In the genomic region with DNA sequence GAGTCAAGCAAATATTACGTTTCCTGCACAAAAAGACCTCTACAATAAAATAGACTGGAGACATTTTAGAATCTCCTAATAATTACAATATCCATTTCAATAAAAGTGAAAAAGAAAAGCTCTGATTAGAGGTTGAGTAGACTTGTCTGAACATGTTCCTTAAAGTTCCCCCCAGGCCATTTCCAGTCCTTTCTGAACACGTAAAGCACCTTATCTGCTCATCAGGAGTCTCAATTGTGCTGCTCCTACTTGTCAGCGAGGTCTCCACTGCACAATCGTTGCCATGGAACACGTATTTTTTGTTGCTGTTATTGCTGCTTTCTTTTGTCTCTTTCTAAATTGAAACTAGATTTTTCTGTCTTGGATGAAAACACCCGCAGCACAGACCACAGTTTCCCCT, we compare ENCODE assay signal across 37 mouse cellular contexts. TPM values are rescaled to one million over a fixed set of nuclear protein-coding genes. Genes with fewer than 3 reads are reported as not detected.
DNase-seq lines count a peak whose midpoint lies in the region; ATAC-seq and TF ChIP-seq lines count a peak whose summit lies in the region.
"Had no signal": no experiment of that assay in that cellular context is flagged by ENCODE, and none has a peak within 500 bp of the region (broad histone marks: within the 10 kb centered on the region; RNA-seq: fewer than 3 reads in every experiment).

No protein-coding gene starts in this region.

- H3K4me2 ChIP-seq in forebrain, postnatal 0 days (ENCODE audit: low read depth), result no peak overlapping the region
- no peak overlapping the region for H3K4me2 ChIP-seq in forebrain, embryonic 16.5 days (ENCODE audit: low read length)
- H3K4me2 ChIP-seq in midbrain, embryonic 11.5 days, result no peak overlapping the region
- H3K4me2 ChIP-seq in midbrain, embryonic 15.5 days, result no peak overlapping the region
- H3K4me2 ChIP-seq in myocyte (ENCODE audit: low read depth), result peak overlapping the region; percentile 39
- no peak overlapping the region for H3K4me2 ChIP-seq in hindbrain, embryonic 13.5 days
- H3K4me2 ChIP-seq: embryonic facial prominence, embryonic 12.5 days; forebrain, embryonic 15.5 days; heart, embryonic 15.5 days; hindbrain, embryonic 12.5 days; limb, embryonic 12.5 days; liver, embryonic 11.5 days; lung, embryonic 15.5 days had no signal

- DNase-seq in forebrain, postnatal 0 days, result no peak
- peak; percentile 28 for DNase-seq in midbrain, embryonic 11.5 days (ENCODE audit: low spot score, missing footprints)
- peak; percentile 12 for DNase-seq in ZHBTc4 (ENCODE audit: low read depth, low spot score)
- no peak for DNase-seq in adrenal gland, adult 18-20 months (ENCODE audit: low spot score in 2 of 2)
- DNase-seq: adrenal gland, adult 2 months; adrenal gland, postnatal 36 days; cerebellum, adult 18-20 months; cerebellum, postnatal 10 days; gastrocnemius, postnatal 14 days; kidney, adult 8-10 months; kidney, postnatal 4 days; layer of hippocampus, adult 9-11 months; midbrain, embryonic 14.5 days; thymus, postnatal 4 days had no signal

- no peak overlapping the region; the same call in 1 of the 2 replicates for H3K27ac ChIP-seq in forebrain, postnatal 0 days (ENCODE audit: low read depth, low read length)
- no peak overlapping the region for H3K27ac ChIP-seq in forebrain, embryonic 16.5 days (ENCODE audit: low read length)
- no peak overlapping the region for H3K27ac ChIP-seq in midbrain, embryonic 11.5 days (ENCODE audit: low read depth, low read length)
- H3K27ac ChIP-seq in midbrain, embryonic 15.5 days, result no peak overlapping the region
- no peak overlapping the region for H3K27ac ChIP-seq in hindbrain, embryonic 13.5 days
- H3K27ac ChIP-seq: embryonic facial prominence, embryonic 12.5 days; forebrain, embryonic 15.5 days; heart, embryonic 10.5 days; heart, embryonic 15.5 days; hindbrain, embryonic 12.5 days; kidney, postnatal 0 days; limb, embryonic 12.5 days; lung, embryonic 15.5 days had no signal

- H3K79me2 ChIP-seq in myocyte (ENCODE audit: control insufficient read depth, insufficient read depth), result no peaks in the 10 kb centered on the region

- no peaks in the 10 kb centered on the region for H3K27me3 ChIP-seq in forebrain, postnatal 0 days (ENCODE audit: insufficient read depth, low read length)
- H3K27me3 ChIP-seq in forebrain, embryonic 16.5 days (replicated peaks; ENCODE audit: control insufficient read depth, insufficient read depth, low read length), result no peaks in the 10 kb centered on the region
- H3K27me3 ChIP-seq in midbrain, embryonic 11.5 days (ENCODE audit: control insufficient read depth, insufficient read depth, low read length), result no peaks in the 10 kb centered on the region
- H3K27me3 ChIP-seq in midbrain, embryonic 15.5 days (replicated peaks), result no peaks in the 10 kb centered on the region
- no peaks in the 10 kb centered on the region for H3K27me3 ChIP-seq in myocyte (ENCODE audit: control insufficient read depth, insufficient read depth, insufficient read length)
- H3K27me3 ChIP-seq in hindbrain, embryonic 13.5 days, result no peaks in the 10 kb centered on the region
- H3K27me3 ChIP-seq: embryonic facial prominence, embryonic 12.5 days; forebrain, embryonic 15.5 days; heart, embryonic 15.5 days; hindbrain, embryonic 12.5 days; limb, embryonic 12.5 days; lung, embryonic 15.5 days had no signal

- H3K9me3 ChIP-seq in forebrain, postnatal 0 days (ENCODE audit: low read length), result no peaks in the 10 kb centered on the region
- H3K9me3 ChIP-seq in forebrain, embryonic 16.5 days (ENCODE audit: control insufficient read depth, low read length), result no peaks in the 10 kb centered on the region
- H3K9me3 ChIP-seq in midbrain, embryonic 11.5 days (ENCODE audit: control insufficient read depth, low read length), result no peaks in the 10 kb centered on the region
- H3K9me3 ChIP-seq in midbrain, embryonic 15.5 days, result no peaks in the 10 kb centered on the region
- no peaks in the 10 kb centered on the region for H3K9me3 ChIP-seq in hindbrain, embryonic 13.5 days
- H3K9me3 ChIP-seq: embryonic facial prominence, embryonic 12.5 days; forebrain, embryonic 15.5 days; heart, embryonic 10.5 days; heart, embryonic 15.5 days; hindbrain, embryonic 12.5 days; limb, embryonic 12.5 days; lung, embryonic 15.5 days had no signal

- H3K4me3 ChIP-seq in forebrain, postnatal 0 days (ENCODE audit: low read depth, low read length), result no peak overlapping the region
- no peak overlapping the region for H3K4me3 ChIP-seq in forebrain, embryonic 16.5 days (replicated peaks; ENCODE audit: low read length)
- H3K4me3 ChIP-seq in midbrain, embryonic 11.5 days (ENCODE audit: low read depth, low read length), result no peak overlapping the region
- no peak overlapping the region for H3K4me3 ChIP-seq in midbrain, embryonic 15.5 days
- no peak overlapping the region for H3K4me3 ChIP-seq in myocyte
- no peak overlapping the region for H3K4me3 ChIP-seq in hindbrain, embryonic 13.5 days
- H3K4me3 ChIP-seq: embryonic facial prominence, embryonic 12.5 days; forebrain, embryonic 15.5 days; heart, embryonic 10.5 days; heart, embryonic 15.5 days; hindbrain, embryonic 12.5 days; limb, embryonic 12.5 days; lung, embryonic 15.5 days had no signal

- no peak overlapping the region for H3K9ac ChIP-seq in forebrain, postnatal 0 days
- no peak overlapping the region for H3K9ac ChIP-seq in forebrain, embryonic 16.5 days (replicated peaks; ENCODE audit: low read depth, low read length)
- no peak overlapping the region for H3K9ac ChIP-seq in midbrain, embryonic 11.5 days (ENCODE audit: low read length)
- no peak overlapping the region for H3K9ac ChIP-seq in midbrain, embryonic 15.5 days
- H3K9ac ChIP-seq in hindbrain, embryonic 13.5 days, result no peak overlapping the region
- H3K9ac ChIP-seq: embryonic facial prominence, embryonic 12.5 days; forebrain, embryonic 15.5 days; heart, embryonic 15.5 days; hindbrain, embryonic 12.5 days; limb, embryonic 12.5 days; lung, embryonic 15.5 days had no signal

- no peak for TF ChIP-seq POLR2A in myocyte (IDR thresholded peaks at IDR 0.05; ENCODE audit: insufficient read length, low read depth)

- no peaks in the 10 kb centered on the region for H3K36me3 ChIP-seq in forebrain, postnatal 0 days (ENCODE audit: insufficient read depth)
- no peaks in the 10 kb centered on the region for H3K36me3 ChIP-seq in forebrain, embryonic 16.5 days (ENCODE audit: control insufficient read depth, insufficient read depth)
- H3K36me3 ChIP-seq in midbrain, embryonic 11.5 days (ENCODE audit: control insufficient read depth, insufficient read depth, low read length), result no peaks in the 10 kb centered on the region
- no peaks in the 10 kb centered on the region for H3K36me3 ChIP-seq in midbrain, embryonic 15.5 days (replicated peaks)
- no peaks in the 10 kb centered on the region for H3K36me3 ChIP-seq in myocyte (ENCODE audit: control insufficient read depth, insufficient read depth)
- no peaks in the 10 kb centered on the region for H3K36me3 ChIP-seq in hindbrain, embryonic 13.5 days
- H3K36me3 ChIP-seq: embryonic facial prominence, embryonic 12.5 days; forebrain, embryonic 15.5 days; heart, embryonic 10.5 days; heart, embryonic 15.5 days; hindbrain, embryonic 12.5 days; limb, embryonic 12.5 days; lung, embryonic 15.5 days had no signal

- ATAC-seq in forebrain, postnatal 0 days, result peak; percentile 32; the same call in 1 of the 2 replicates
- no peak for ATAC-seq in forebrain, embryonic 16.5 days
- no peak for ATAC-seq in midbrain, embryonic 11.5 days (ENCODE audit: low FRiP score)
- ATAC-seq in midbrain, embryonic 15.5 days (replicated peaks), result no peak
- ATAC-seq in hindbrain, embryonic 13.5 days (ENCODE audit: low FRiP score), result no peak
- ATAC-seq: CD4-positive, CD25-positive, alpha-beta regulatory T cell, adult 4 months; forebrain, embryonic 15.5 days; intestine, embryonic 16.5 days had no signal

- no peak overlapping the region for H3ac ChIP-seq in myocyte (ENCODE audit: control insufficient read depth, insufficient read length)

- TF ChIP-seq CTCF in forebrain, postnatal 0 days (IDR thresholded peaks at IDR 0.05; ENCODE audit: low read depth), result no peak

- no peaks in the 10 kb centered on the region for H3K4me1 ChIP-seq in forebrain, postnatal 0 days (ENCODE audit: insufficient read depth)
- H3K4me1 ChIP-seq in forebrain, embryonic 16.5 days (replicated peaks; ENCODE audit: control insufficient read depth, insufficient read depth, low read length), result no peaks in the 10 kb centered on the region
- H3K4me1 ChIP-seq in midbrain, embryonic 11.5 days (ENCODE audit: control insufficient read depth, insufficient read depth, low read length), result no peaks in the 10 kb centered on the region
- H3K4me1 ChIP-seq in midbrain, embryonic 15.5 days, result no peaks in the 10 kb centered on the region
- H3K4me1 ChIP-seq in hindbrain, embryonic 13.5 days (replicated peaks), result no peaks in the 10 kb centered on the region
- H3K4me1 ChIP-seq: embryonic facial prominence, embryonic 12.5 days; forebrain, embryonic 15.5 days; heart, embryonic 10.5 days; heart, embryonic 15.5 days; hindbrain, embryonic 12.5 days; limb, embryonic 12.5 days; lung, embryonic 15.5 days had no signal

- whole genome bisulfite sequencing in forebrain, postnatal 0 days, result 45% methylated on average over 6 of the region's 6 CpGs
- WGBS in forebrain, embryonic 16.5 days, result 63% methylated on average over 6 of the region's 6 CpGs
- 78% methylated on average over 6 of the region's 6 CpGs for WGBS in midbrain, embryonic 11.5 days
- WGBS in midbrain, embryonic 15.5 days, result 53% methylated on average over 6 of the region's 6 CpGs
- WGBS in hindbrain, embryonic 13.5 days, result 60% methylated on average over 6 of the region's 6 CpGs

RNA-seq across cellular contexts. Expression of gene Pros1, which starts 7.3 kb away (rescaled TPM):
- 8.3 and 11.4 TPM in 2 replicates for total RNA-seq in forebrain, postnatal 0 days (2014; rRNA removed)
- polyA plus RNA-seq in forebrain, postnatal 0 days (2015; fragmentation: Nextera tagmentation; extraction: Ambion mirVana), result 7.2 and 9.3 TPM in 2 replicates
- 8.7 and 10.9 TPM in 2 replicates for polyA plus RNA-seq in forebrain, embryonic 16.5 days (2015; fragmentation: Nextera tagmentation; extraction: Ambion mirVana)
- 19.5 and 23.0 TPM in 2 replicates for polyA plus RNA-seq in midbrain, embryonic 11.5 days (2014; fragmentation: Nextera tagmentation; extraction: Ambion mirVana)
- polyA plus RNA-seq in midbrain, embryonic 15.5 days (2015; fragmentation: Nextera tagmentation; extraction: Ambion mirVana), result 9.0 and 9.1 TPM in 2 replicates
- 7.9 TPM for polyA plus RNA-seq in myocyte (2012; fragmentation: generic; extraction: Trizol)
- total RNA-seq in adrenal gland, adult 18-20 months (2021), result 10 to 100 TPM; 48.4 to 56.3 TPM
- 12.3 and 12.5 TPM in 2 replicates for polyA plus RNA-seq in hindbrain, embryonic 13.5 days (2015; fragmentation: Nextera tagmentation; extraction: Ambion mirVana)

RNA-seq across cellular contexts. Expression of gene Arl13b, which starts 14.6 kb away (rescaled TPM):
- 21.0 and 21.4 TPM in 2 replicates for total RNA-seq in forebrain, postnatal 0 days (2014; rRNA removed)
- 14.1 and 17.0 TPM in 2 replicates for polyA plus RNA-seq in forebrain, postnatal 0 days (2015; fragmentation: Nextera tagmentation; extraction: Ambion mirVana)
- 22.1 and 28.1 TPM in 2 replicates for polyA plus RNA-seq in forebrain, embryonic 16.5 days (2015; fragmentation: Nextera tagmentation; extraction: Ambion mirVana)
- polyA plus RNA-seq in midbrain, embryonic 11.5 days (2014; fragmentation: Nextera tagmentation; extraction: Ambion mirVana), result 15.2 and 17.0 TPM in 2 replicates
- 15.9 and 16.7 TPM in 2 replicates for polyA plus RNA-seq in midbrain, embryonic 15.5 days (2015; fragmentation: Nextera tagmentation; extraction: Ambion mirVana)
- polyA plus RNA-seq in myocyte (2012; fragmentation: generic; extraction: Trizol), result 5.3 TPM
- total RNA-seq in adrenal gland, adult 18-20 months (2021), result 10 to 100 TPM in 1 of 2 experiments, 1 to 10 TPM in 1; 8.1 to 12.3 TPM
- polyA plus RNA-seq in hindbrain, embryonic 13.5 days (2015; fragmentation: Nextera tagmentation; extraction: Ambion mirVana), result 21.3 and 22.6 TPM in 2 replicates

RNA-seq across cellular contexts. Expression of gene Stx19, which starts 47.0 kb away (rescaled TPM):
- 0.14 TPM in 1 of 2 replicates, not detected in the other for total RNA-seq in forebrain, postnatal 0 days (2014; rRNA removed)
- 0.08 TPM in 1 of 2 replicates, not detected in the other for polyA plus RNA-seq in forebrain, postnatal 0 days (2015; fragmentation: Nextera tagmentation; extraction: Ambion mirVana)
- 0.55 and 0.71 TPM in 2 replicates for polyA plus RNA-seq in forebrain, embryonic 16.5 days (2015; fragmentation: Nextera tagmentation; extraction: Ambion mirVana)
- polyA plus RNA-seq in midbrain, embryonic 11.5 days (2014; fragmentation: Nextera tagmentation; extraction: Ambion mirVana), result 0.07 and 0.37 TPM in 2 replicates
- polyA plus RNA-seq in midbrain, embryonic 15.5 days (2015; fragmentation: Nextera tagmentation; extraction: Ambion mirVana), result 0.49 and 0.50 TPM in 2 replicates
- polyA plus RNA-seq in myocyte (2012; fragmentation: generic; extraction: Trizol), result not detected
- not detected for total RNA-seq in adrenal gland, adult 18-20 months (2021)
- polyA plus RNA-seq in hindbrain, embryonic 13.5 days (2015; fragmentation: Nextera tagmentation; extraction: Ambion mirVana), result 0.63 and 0.82 TPM in 2 replicates
- total RNA-seq: adrenal gland, adult 2 months; adrenal gland, postnatal 36 days; gastrocnemius, postnatal 14 days; granulocyte monocyte progenitor cell, adult 5-6 weeks; heart, postnatal 25 days; left cerebral cortex, adult 18-20 months; left cerebral cortex, postnatal 14 days; megakaryocyte progenitor cell, adult 5-6 weeks; MEL had no signal
- polyA plus RNA-seq: adrenal gland, adult 2 months; cortical plate, adult 2 months; testis, adult 2 months had no signal

Comparison
In these comparisons a context has a peak if more than half of its experiments do, and no peak if none do; other contexts are left out.
1. DNase-seq: peak in midbrain, embryonic 11.5 days (single experiment) and ZHBTc4 (single experiment); none in forebrain, postnatal 0 days (single experiment) and adrenal gland, adult 18-20 months (0 of 2).